Mouse (Mus musculus) macrophage (primary cell): Measurements from ENCODE around the gene Sprn. TPM values are rescaled to one million over a fixed set of nuclear protein-coding genes. Genes with fewer than 3 reads are reported as not detected.

Experiments used
- H3K27ac ChIP-seq: fragments of 350-480 bp; formaldehyde crosslinking; 2 replicates; pipeline ENCODE4 v1.9.0; 2021
- H3K36me3 ChIP-seq: fragments of 350-480 bp; formaldehyde crosslinking; 2 replicates; pipeline ENCODE4 v1.9.0; 2021; ENCODE audit errors: inconsistent target
- H3K4me3 ChIP-seq: fragments of 350-480 bp; formaldehyde crosslinking; 2 replicates; pipeline ENCODE4 v1.9.0; 2021; ENCODE audit errors: inconsistent target
- H3K79me2 ChIP-seq: fragments of 350-480 bp; formaldehyde crosslinking; 2 replicates; pipeline ENCODE4 v1.9.0; 2021; ENCODE audit errors: inconsistent target
- WGBS: methylation state at CpG from one replicate; pipeline ENCODE4 v1.1.7; 2026; ENCODE audit warnings: inconsistent platforms; ENCODE audit not compliant: missing documents; 5-methylcytosine and 5-hydroxymethylcytosine counted together
- polyA plus RNA-seq: library from polyadenylated mRNA; stranded (reverse); fragments of 250-400 nt; gene quantifications from 3 replicates; pipeline ENCODE4 v1.2.4, GENCODE M21; 2018; ENCODE audit warnings: inconsistent platforms
- total RNA-seq, 78 experiments: library from RNA; depleted of rRNA; stranded (reverse); fragments of 250-400 nt; gene quantifications; 1 replicate in 9 of 78; 2 replicates in 24 of 78; 3 replicates in 43 of 78; 4 replicates in 2 of 78; pipeline ENCODE4 v1.2.4; 2018; ENCODE audit warnings: inconsistent platforms in 56 of 78

The Sprn gene
- total RNA-seq (2018; cell fraction: chromatin; rRNA removed), result not detected
- not detected for total RNA-seq (2018; cell fraction: cytosol; rRNA removed)
- total RNA-seq (2018; cell fraction: nucleus; rRNA removed), result not detected
- not detected in 3 replicates for polyA plus RNA-seq

GRCm38 (mm10) chr7:140154218-140154927 lies at the start of gene Sprn:
Sprn (minus strand) TSS chr7:140154877.
- Histone ChIP-seq H3K79me2 (no peaks in the 10 kb centered on the region), H3K4me3 (no peak within 1 kb of the TSS), H3K27ac (no peak within 1 kb of the TSS), H3K36me3 (peaks cover 6% of the 10 kb centered on the region; the same call in 1 of the 2 replicates)
- 14% methylated on average over 28 of the region's 28 CpGs for WGBS

- Histone ChIP-seq H3K27ac (no peak overlapping the region), H3K79me2 (no peaks in the 10 kb centered on the region), H3K36me3 (no peaks in the 10 kb centered on the region), H3K4me3 (no peak overlapping the region)
- 91% methylated on average over 4 of the region's 4 CpGs for WGBS
These were observed 46.4 kb upstream of the Sprn start for GRCm38 (mm10) chr7:140201090-140201489.

- Histone ChIP-seq H3K79me2 (no peaks in the 10 kb centered on the region), H3K4me3 (no peak overlapping the region), H3K36me3 (no peaks in the 10 kb centered on the region), H3K27ac (no peak overlapping the region)
- 73% methylated on average over 8 of the region's 8 CpGs for WGBS
These were observed 41.3 kb upstream of the Sprn start for GRCm38 (mm10) chr7:140196002-140196401.

- H3K27ac ChIP-seq, result no peak overlapping the region
- no peaks in the 10 kb centered on the region for H3K79me2 ChIP-seq
- H3K36me3 ChIP-seq, result no peaks in the 10 kb centered on the region
- 95% methylated on average over 4 of the region's 4 CpGs for WGBS
- no peak overlapping the region for H3K4me3 ChIP-seq
These were observed 39.4 kb upstream of the Sprn start for GRCm38 (mm10) chr7:140194031-140194430.

- 75% methylated on average over 1 of the region's 2 CpGs for WGBS
These were observed 38.2 kb upstream of the Sprn start for GRCm38 (mm10) chr7:140192851-140193250.

GRCm38 (mm10) chr7:140192445-140192844 lies 37.8 kb upstream of the Sprn start:
- Histone ChIP-seq H3K36me3 (no peaks in the 10 kb centered on the region), H3K4me3 (no peak overlapping the region), H3K27ac (no peak overlapping the region), H3K79me2 (no peaks in the 10 kb centered on the region)
- 63% methylated on average over 2 of the region's 2 CpGs for WGBS

More at GRCm38 (mm10) chr7:140192851-140193250, 38.2 kb upstream of the Sprn start:
- Histone ChIP-seq H3K79me2 (no peaks in the 10 kb centered on the region), H3K27ac (no peak overlapping the region), H3K36me3 (no peaks in the 10 kb centered on the region), H3K4me3 (no peak overlapping the region)

- Histone ChIP-seq H3K36me3 (no peaks in the 10 kb centered on the region), H3K79me2 (no peaks in the 10 kb centered on the region), H3K4me3 (no peak overlapping the region), H3K27ac (no peak overlapping the region)
- WGBS, result 100% methylated on average over 1 of the region's 1 CpGs
These were observed 35.8 kb upstream of the Sprn start for GRCm38 (mm10) chr7:140190435-140190834.

GRCm38 (mm10) chr7:140188391-140189328 lies 34.0 kb upstream of the Sprn start:
- H3K27ac ChIP-seq, result no peak overlapping the region
- 71% methylated on average over 4 of the region's 4 CpGs for WGBS
- H3K36me3 ChIP-seq, result no peaks in the 10 kb centered on the region
- no peaks in the 10 kb centered on the region for H3K79me2 ChIP-seq
- no peak overlapping the region for H3K4me3 ChIP-seq

GRCm38 (mm10) chr7:140187721-140188390 lies 33.2 kb upstream of the Sprn start:
- no peaks in the 10 kb centered on the region for H3K36me3 ChIP-seq
- no peak overlapping the region for H3K4me3 ChIP-seq
- 82% methylated on average over 7 of the region's 7 CpGs for WGBS
- no peak overlapping the region for H3K27ac ChIP-seq
- H3K79me2 ChIP-seq, result no peaks in the 10 kb centered on the region

GRCm38 (mm10) chr7:140186646-140187620 lies 32.3 kb upstream of the Sprn start:
- H3K4me3 ChIP-seq, result no peak overlapping the region

GRCm38 (mm10) chr7:140184206-140184605 lies 29.5 kb upstream of the Sprn start:
- Histone ChIP-seq H3K27ac (no peak overlapping the region), H3K79me2 (no peaks in the 10 kb centered on the region), H3K36me3 (no peaks in the 10 kb centered on the region), H3K4me3 (no peak overlapping the region)
- 85% methylated on average over 4 of the region's 4 CpGs for WGBS

More at GRCm38 (mm10) chr7:140186646-140187620, 32.3 kb upstream of the Sprn start:
- Histone ChIP-seq H3K36me3 (no peaks in the 10 kb centered on the region), H3K79me2 (no peaks in the 10 kb centered on the region), H3K27ac (no peak overlapping the region)
- WGBS, result 64% methylated on average over 18 of the region's 18 CpGs

- WGBS, result 46% methylated on average over 2 of the region's 2 CpGs
- Histone ChIP-seq H3K4me3 (no peak overlapping the region), H3K36me3 (no peaks in the 10 kb centered on the region), H3K79me2 (no peaks in the 10 kb centered on the region), H3K27ac (no peak overlapping the region)
These were observed 26.0 kb upstream of the Sprn start for GRCm38 (mm10) chr7:140180692-140181091.

- Histone ChIP-seq H3K4me3 (no peak overlapping the region), H3K36me3 (no peaks in the 10 kb centered on the region), H3K27ac (no peak overlapping the region), H3K79me2 (no peaks in the 10 kb centered on the region)
- 96% methylated on average over 2 of the region's 2 CpGs for WGBS
These were observed 24.5 kb upstream of the Sprn start for GRCm38 (mm10) chr7:140179176-140179575.
